Mouse (Mus musculus) spleen, adult 2 months (tissue): ENCODE data around the gene Podnl1.

Experiments
- CTCF ChIP-seq: fragments of 200-500 bp; IDR thresholded peaks from 2 replicates; pipeline ENCODE4 v1.5.1; 2011; ENCODE audit warnings: mild to moderate bottlenecking, inconsistent platforms; ENCODE audit not compliant: insufficient read depth, insufficient read length, insufficient replicate concordance; ENCODE audit errors: extremely low read depth
- POLR2A ChIP-seq: fragments of 200-500 bp; IDR thresholded peaks from 2 replicates; pipeline ENCODE4 v1.6.1; 2011; ENCODE audit warnings: low read depth, low read length, inconsistent platforms

DNA sequence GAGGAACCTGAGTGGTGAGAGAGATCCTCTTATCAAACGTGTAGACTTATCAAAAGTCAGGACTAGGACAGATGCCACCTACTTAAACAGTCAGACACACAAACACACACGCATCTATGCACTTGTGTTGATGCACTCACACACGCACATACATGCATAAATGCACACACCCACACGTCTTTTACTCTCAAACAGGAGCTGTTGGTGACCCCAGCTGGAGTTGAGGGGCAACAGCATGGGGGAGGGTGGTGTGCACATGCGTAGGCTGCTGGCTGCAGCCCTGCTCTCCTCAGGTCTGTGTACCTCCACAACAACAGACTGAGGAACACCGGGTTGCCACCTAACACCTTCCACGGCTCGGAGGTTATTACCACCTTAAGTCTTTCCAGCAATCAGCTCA, 2.5 kb downstream of the Podnl1 start:
- TF ChIP-seq CTCF (no peak), POLR2A (no peak)
